Comparison of ENCODE assay signal across 25 mouse cellular contexts in genomic region chr8:123502192-123502591, GRCm38 (mm10).
"Had no signal": no experiment of that assay in that cellular context is flagged by ENCODE, and none has a peak within 500 bp of the region (broad histone marks: within the 10 kb centered on the region; RNA-seq: fewer than 3 reads in every experiment).

No protein-coding gene starts in this region.

- H3K4me3 ChIP-seq: gastrocnemius, adult 2 months; heart, embryonic 10.5 days; heart, embryonic 12.5 days; hindbrain, embryonic 10.5 days; hindbrain, embryonic 12.5 days; intestine, embryonic 15.5 days; layer of hippocampus, adult 2 months; limb, embryonic 13.5 days; limb, embryonic 15.5 days had no signal

- H3K27ac ChIP-seq: gastrocnemius, adult 2 months; heart, embryonic 10.5 days; hindbrain, embryonic 10.5 days; hindbrain, embryonic 12.5 days; hindbrain, embryonic 14.5 days; intestine, embryonic 15.5 days; layer of hippocampus, adult 2 months; limb, embryonic 13.5 days; limb, embryonic 15.5 days had no signal

- DNase-seq: gastrocnemius, adult 2 months; gastrocnemius, postnatal 10 days; gastrocnemius, postnatal 25 days; heart, adult 18-20 months; heart, postnatal 10 days; heart, postnatal 4 days; kidney, adult 18-20 months; kidney, adult 8-10 months; kidney, postnatal 10 days; kidney, postnatal 25 days; kidney, postnatal 4 days; layer of hippocampus, postnatal 36 days; left cerebral cortex, postnatal 4 days had no signal

- ATAC-seq: hindbrain, embryonic 16.5 days; inflammation-experienced regulatory T-cells, adult 6 months; intestine, embryonic 15.5 days; intestine, postnatal 0 days had no signal

- H3K27me3 ChIP-seq: heart, embryonic 12.5 days; hindbrain, embryonic 12.5 days; intestine, embryonic 15.5 days; limb, embryonic 13.5 days; limb, embryonic 15.5 days had no signal

- H3K9me3 ChIP-seq: hindbrain, embryonic 12.5 days; intestine, embryonic 15.5 days; limb, embryonic 13.5 days had no signal

- H3K4me1 ChIP-seq: heart, embryonic 10.5 days; heart, embryonic 12.5 days; hindbrain, embryonic 10.5 days; hindbrain, embryonic 12.5 days; intestine, embryonic 15.5 days; limb, embryonic 13.5 days; limb, embryonic 15.5 days had no signal

- H3K4me2 ChIP-seq: heart, embryonic 12.5 days; hindbrain, embryonic 12.5 days; hindbrain, embryonic 14.5 days; intestine, embryonic 15.5 days; limb, embryonic 13.5 days; limb, embryonic 15.5 days had no signal

- H3K9ac ChIP-seq: heart, embryonic 12.5 days; hindbrain, embryonic 12.5 days; hindbrain, embryonic 14.5 days; intestine, embryonic 15.5 days; limb, embryonic 13.5 days; limb, embryonic 15.5 days had no signal
